Mouse (Mus musculus): ENCODE measurements around the gene Fbxl17.

Gene Fbxl17

GRCm38 (mm10) chr17:63025238-63025637 is 474.6 kb downstream of the Fbxl17 start:
- peak in 1 of 2 experiments; percentile 5 for DNase-seq

- no peak for DNase-seq
These were observed 482.1 kb downstream of the Fbxl17 start for GRCm38 (mm10) chr17:63017605-63018167.

- no peak for DNase-seq
These were observed 487.3 kb downstream of the Fbxl17 start for GRCm38 (mm10) chr17:63012571-63012923.

- peak in 1 of 2 experiments; percentile 3 for DNase-seq
These were observed 487.8 kb downstream of the Fbxl17 start for GRCm38 (mm10) chr17:63011893-63012570.

- DNase-seq = no peak
These were observed 489.0 kb downstream of the Fbxl17 start for GRCm38 (mm10) chr17:63010830-63011229.

GRCm38 (mm10) chr17:63008788-63009187 is 491.0 kb downstream of the Fbxl17 start:
- DNase-seq = no peak

GRCm38 (mm10) chr17:63008277-63008676 is 491.5 kb downstream of the Fbxl17 start:
- DNase-seq = no peak

GRCm38 (mm10) chr17:63007876-63008275 is 491.9 kb downstream of the Fbxl17 start:
- DNase-seq = no peak
